Mouse (Mus musculus): ENCODE measurements around the gene Tspan5.

The Tspan5 gene

DNA sequence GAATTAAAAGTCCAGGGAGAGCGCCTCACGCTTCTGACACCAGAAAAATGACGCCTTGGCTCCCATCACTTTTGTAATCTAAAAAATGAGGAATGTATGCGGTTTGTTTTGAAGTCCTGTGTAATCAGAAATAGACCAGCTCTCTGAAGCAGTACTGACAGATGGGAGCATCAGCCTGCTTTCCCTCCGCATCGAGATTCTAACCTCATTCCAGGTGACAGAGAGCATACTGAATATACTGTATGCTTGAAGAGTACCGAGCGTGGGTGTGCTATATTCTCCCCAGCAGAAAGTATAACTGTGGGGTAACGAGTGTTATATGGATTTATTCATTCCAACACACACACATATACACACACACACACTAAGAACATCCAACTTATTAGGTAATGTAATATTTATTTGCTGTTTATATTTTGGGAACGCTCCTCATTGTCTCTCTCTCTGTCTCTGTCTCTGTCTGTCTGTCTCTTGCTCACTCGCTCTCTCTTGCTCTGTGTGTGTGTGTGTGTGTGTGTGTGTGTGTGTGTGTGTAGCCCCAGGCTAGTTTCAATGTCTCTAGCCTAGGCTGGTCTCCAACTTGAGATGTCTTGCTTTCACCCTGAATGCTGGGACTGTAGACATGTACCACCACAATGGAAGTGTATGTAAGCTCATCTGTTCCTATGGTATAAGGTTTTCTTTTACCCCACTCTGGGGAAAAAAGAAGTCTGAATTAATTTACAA, 139.2 kb downstream of the Tspan5 start:
- DNase-seq (ENCODE audit: low spot score), result no peak

GRCm38 (mm10) chr3:138881725-138882347, 139.8 kb downstream of the Tspan5 start:
- no peak for DNase-seq (ENCODE audit: low spot score)

GRCm38 (mm10) chr3:138886121-138886520, 144.1 kb downstream of the Tspan5 start:
- no peak for DNase-seq (ENCODE audit: low spot score)

DNA sequence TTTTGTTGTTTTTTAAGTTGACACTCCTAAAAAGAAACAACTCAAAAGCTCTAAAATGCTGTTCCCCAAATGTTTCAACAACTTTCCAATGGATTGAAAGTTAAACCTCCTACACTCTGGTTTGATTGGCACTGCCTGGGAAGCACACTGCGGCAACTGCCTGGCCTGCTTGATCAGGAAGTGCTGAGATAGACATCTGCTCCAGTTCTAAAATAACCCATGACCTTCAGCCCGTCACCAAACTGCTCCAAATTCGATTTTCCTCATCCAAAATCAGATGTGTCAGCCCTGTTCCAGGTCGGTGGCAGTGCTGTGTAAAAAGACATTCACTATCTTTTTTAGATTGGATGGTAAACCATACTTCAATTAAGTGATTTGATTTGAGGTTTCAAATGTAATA, 147.2 kb downstream of the Tspan5 start:
- DNase-seq (ENCODE audit: low spot score), result no peak

GRCm38 (mm10) chr3:138889769-138890295, 147.8 kb downstream of the Tspan5 start:
- DNase-seq (ENCODE audit: low spot score), result no peak

DNA sequence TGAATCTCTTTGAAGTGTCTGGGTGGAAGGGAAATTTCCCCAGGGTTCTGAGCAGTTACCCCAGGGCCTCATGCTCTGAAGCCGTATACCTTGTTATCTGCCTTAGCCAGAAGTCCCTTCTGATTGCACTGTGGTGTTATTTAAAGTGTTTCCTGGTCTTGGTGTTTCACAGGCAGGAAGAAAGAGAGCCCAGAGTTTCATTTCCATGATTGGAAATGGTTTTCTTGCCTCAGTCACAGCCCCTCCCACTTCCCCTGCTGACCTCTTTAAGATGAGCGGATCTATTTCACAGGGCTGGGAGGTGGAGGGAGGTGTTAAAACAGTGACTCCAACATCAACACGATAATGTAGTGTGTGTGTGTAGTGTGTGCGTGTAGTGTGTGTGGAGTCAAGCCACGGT, 151.5 kb downstream of the Tspan5 start:
- DNase-seq (ENCODE audit: low spot score), result no peak

DNA sequence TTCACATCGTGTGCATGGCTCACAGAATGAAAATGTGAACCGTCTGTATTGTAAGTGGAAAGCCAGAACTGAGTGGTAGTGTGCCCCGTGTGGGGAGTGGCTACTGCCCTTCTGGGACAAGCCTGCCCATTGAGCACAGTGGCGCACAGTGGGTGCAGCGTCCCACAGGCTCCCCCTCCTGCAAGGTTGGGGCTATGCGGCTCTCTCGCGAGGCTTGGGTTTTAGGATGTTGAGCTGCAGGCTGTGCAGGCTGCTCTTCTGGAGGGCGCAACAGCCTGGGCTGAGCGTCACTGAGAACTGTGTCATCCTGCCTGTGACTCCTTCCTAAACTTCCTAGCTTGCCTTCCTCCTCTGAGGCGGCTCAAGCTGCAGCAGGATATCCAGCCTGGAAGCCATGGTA, 155.5 kb downstream of the Tspan5 start:
- DNase-seq (ENCODE audit: low spot score), result no peak

- DNase-seq (ENCODE audit: low spot score), result no peak
Measured at GRCm38 (mm10) chr3:138898055-138898454, 156.1 kb downstream of the Tspan5 start.

GRCm38 (mm10) chr3:138900571-138901141, 158.7 kb downstream of the Tspan5 start:
- no peak for DNase-seq (ENCODE audit: low spot score)

DNA sequence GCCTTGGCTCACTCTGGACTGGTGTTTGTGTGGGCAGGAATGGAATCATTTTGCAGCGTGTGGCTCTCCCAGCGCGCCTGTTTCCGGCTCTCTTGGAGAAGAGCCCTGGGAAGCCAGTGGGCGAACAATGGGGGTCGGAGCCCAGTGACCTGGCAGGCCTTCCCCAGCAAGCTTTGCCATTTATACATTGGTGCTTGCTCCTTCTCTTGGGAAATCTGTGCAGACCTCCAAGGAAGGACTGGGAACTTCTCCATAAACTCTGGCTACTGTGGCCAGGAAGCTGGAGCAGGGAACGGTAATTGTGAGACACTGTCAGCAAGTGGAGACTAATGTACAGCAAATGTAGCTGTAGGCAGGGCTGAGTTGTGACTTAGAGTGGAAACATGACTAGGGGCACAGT, 163.7 kb downstream of the Tspan5 start:
- DNase-seq (ENCODE audit: low spot score), result peak; percentile 30

GRCm38 (mm10) chr3:138906112-138906880, 164.3 kb downstream of the Tspan5 start:
- DNase-seq (ENCODE audit: low spot score), result peak; percentile 86

- no peak for DNase-seq (ENCODE audit: low spot score)
Measured at GRCm38 (mm10) chr3:138909313-138909712, 167.3 kb downstream of the Tspan5 start.

DNA sequence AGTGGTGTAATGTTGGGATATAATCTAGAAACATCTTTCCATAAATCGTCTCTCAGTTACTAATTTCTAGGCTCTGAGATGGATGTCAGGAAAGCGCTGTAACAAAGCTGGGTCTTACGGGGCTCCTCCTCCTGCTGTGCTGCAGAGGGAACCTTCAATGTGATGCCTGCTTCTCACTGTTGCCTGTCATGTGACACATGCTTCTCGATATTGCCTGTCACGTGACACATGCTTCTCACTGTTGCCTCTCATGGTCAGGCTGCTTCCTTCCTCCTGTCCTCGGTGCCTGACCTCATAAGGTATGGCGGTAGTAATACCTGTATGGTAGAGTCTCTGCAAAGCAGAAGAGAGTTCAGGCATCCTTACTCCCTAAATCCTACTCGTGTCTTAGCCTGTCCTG, 170.5 kb downstream of the Tspan5 start:
- no peak for DNase-seq (ENCODE audit: low spot score)

GRCm38 (mm10) chr3:138914626-138915288, 172.8 kb downstream of the Tspan5 start:
- no peak for DNase-seq (ENCODE audit: low spot score)

GRCm38 (mm10) chr3:138916591-138916990, 174.6 kb downstream of the Tspan5 start:
- no peak for DNase-seq (ENCODE audit: low spot score)

GRCm38 (mm10) chr3:138917016-138917415, 175.0 kb downstream of the Tspan5 start:
- no peak for DNase-seq (ENCODE audit: low spot score)

GRCm38 (mm10) chr3:138918241-138918640, 176.2 kb downstream of the Tspan5 start:
- no peak for DNase-seq (ENCODE audit: low spot score)

- no peak for DNase-seq (ENCODE audit: low spot score)
Measured at GRCm38 (mm10) chr3:138926161-138926560, 184.2 kb downstream of the Tspan5 start.

DNA sequence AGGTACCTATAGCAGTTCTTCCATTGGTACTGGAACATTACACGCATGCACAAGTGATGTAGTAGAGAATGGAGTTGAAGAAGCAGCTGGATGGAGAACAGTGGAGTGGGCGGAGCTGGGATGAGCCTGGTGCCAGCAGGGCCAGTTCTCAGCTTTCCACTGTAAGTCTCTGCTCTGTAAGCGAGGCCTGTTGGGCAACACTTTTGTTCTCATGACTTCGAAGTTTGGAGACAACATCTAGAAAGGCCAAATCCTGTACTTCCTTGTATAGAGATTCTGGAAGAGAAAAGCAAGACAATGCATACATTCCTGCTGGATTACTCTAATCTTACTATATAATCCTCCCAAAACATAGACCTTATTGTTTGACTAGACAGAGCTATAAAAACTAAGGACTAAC, 185.4 kb downstream of the Tspan5 start:
- no peak for DNase-seq (ENCODE audit: low spot score)

- DNase-seq (ENCODE audit: low spot score), result no peak
Measured at GRCm38 (mm10) chr3:138936780-138937179, 194.8 kb downstream of the Tspan5 start.

- DNase-seq (ENCODE audit: low spot score), result no peak
Measured at GRCm38 (mm10) chr3:138937241-138937640, 195.2 kb downstream of the Tspan5 start.

GRCm38 (mm10) chr3:138941604-138942003, 199.6 kb downstream of the Tspan5 start:
- no peak for DNase-seq (ENCODE audit: low spot score)
